Mouse (Mus musculus): ENCODE results near the gene Ryr2.
"Not testable (repeated sequence)": the region's sequence is repeated elsewhere in the genome, so short reads cannot be mapped to it uniquely, and the experiment has no call there.

Ryr2 gene

GRCm38 (mm10) chr13:12033914-12034313 lies 72.8 kb downstream of the Ryr2 start:
- DNase-seq = no peak

GRCm38 (mm10) chr13:12033272-12033671 lies 73.5 kb downstream of the Ryr2 start:
- no peak for DNase-seq

GRCm38 (mm10) chr13:12029841-12030240 lies 76.9 kb downstream of the Ryr2 start:
- DNase-seq = no peak

- no peak for DNase-seq
Measured at GRCm38 (mm10) chr13:12029326-12029725, 77.4 kb downstream of the Ryr2 start.

GRCm38 (mm10) chr13:12018046-12018445 lies 88.7 kb downstream of the Ryr2 start:
- no peak for DNase-seq

GRCm38 (mm10) chr13:12013986-12014385 lies 92.8 kb downstream of the Ryr2 start:
- DNase-seq = no peak

GRCm38 (mm10) chr13:12008995-12009689 lies 97.6 kb downstream of the Ryr2 start:
- no peak for DNase-seq

GRCm38 (mm10) chr13:12007579-12007978 lies 99.2 kb downstream of the Ryr2 start:
- DNase-seq = no peak

GRCm38 (mm10) chr13:12001891-12002294 lies 104.9 kb downstream of the Ryr2 start:
- no peak for DNase-seq

- no peak for DNase-seq
Measured at GRCm38 (mm10) chr13:11999851-12000250, 106.9 kb downstream of the Ryr2 start.

- DNase-seq = no peak
Measured at GRCm38 (mm10) chr13:11997366-11997765, 109.4 kb downstream of the Ryr2 start.

GRCm38 (mm10) chr13:11987556-11987955 lies 119.2 kb downstream of the Ryr2 start:
- no peak for DNase-seq

- DNase-seq = no peak
Measured at GRCm38 (mm10) chr13:11985056-11985455, 121.7 kb downstream of the Ryr2 start.

- DNase-seq = no peak
Measured at GRCm38 (mm10) chr13:11978997-11979396, 127.7 kb downstream of the Ryr2 start.

- no peak for DNase-seq
Measured at GRCm38 (mm10) chr13:11978359-11978758, 128.4 kb downstream of the Ryr2 start.

- DNase-seq = no peak
Measured at GRCm38 (mm10) chr13:11977606-11978005, 129.1 kb downstream of the Ryr2 start.

- no peak for DNase-seq
Measured at GRCm38 (mm10) chr13:11964391-11964790, 142.4 kb downstream of the Ryr2 start.

GRCm38 (mm10) chr13:11959488-11960174 lies 147.1 kb downstream of the Ryr2 start:
- DNase-seq = no peak

- DNase-seq = no peak
Measured at GRCm38 (mm10) chr13:11958854-11959253, 147.9 kb downstream of the Ryr2 start.

- DNase-seq = no peak
Measured at GRCm38 (mm10) chr13:11958271-11958670, 148.5 kb downstream of the Ryr2 start.

GRCm38 (mm10) chr13:11951951-11952350 lies 154.8 kb downstream of the Ryr2 start:
- DNase-seq = no peak

- no peak for DNase-seq
Measured at GRCm38 (mm10) chr13:11945740-11946139, 161.0 kb downstream of the Ryr2 start.

- DNase-seq = no peak
Measured at GRCm38 (mm10) chr13:11941724-11942123, 165.0 kb downstream of the Ryr2 start.

GRCm38 (mm10) chr13:11934297-11935060 lies 172.3 kb downstream of the Ryr2 start:
- DNase-seq = not testable (repeated sequence)
